Mouse (Mus musculus): ENCODE measurements around the gene Loxl1. TPM values are rescaled to one million over a fixed set of nuclear protein-coding genes. Genes with fewer than 3 reads are reported as not detected.

The Loxl1 gene
- total RNA-seq, 2 experiments from 2014 or later = 18.3 to 20.2 TPM

- peak; percentile 54 to 65 for DNase-seq
These were observed 1.6 kb downstream of the Loxl1 start for GRCm38 (mm10) chr9:58311191-58311910.

DNA sequence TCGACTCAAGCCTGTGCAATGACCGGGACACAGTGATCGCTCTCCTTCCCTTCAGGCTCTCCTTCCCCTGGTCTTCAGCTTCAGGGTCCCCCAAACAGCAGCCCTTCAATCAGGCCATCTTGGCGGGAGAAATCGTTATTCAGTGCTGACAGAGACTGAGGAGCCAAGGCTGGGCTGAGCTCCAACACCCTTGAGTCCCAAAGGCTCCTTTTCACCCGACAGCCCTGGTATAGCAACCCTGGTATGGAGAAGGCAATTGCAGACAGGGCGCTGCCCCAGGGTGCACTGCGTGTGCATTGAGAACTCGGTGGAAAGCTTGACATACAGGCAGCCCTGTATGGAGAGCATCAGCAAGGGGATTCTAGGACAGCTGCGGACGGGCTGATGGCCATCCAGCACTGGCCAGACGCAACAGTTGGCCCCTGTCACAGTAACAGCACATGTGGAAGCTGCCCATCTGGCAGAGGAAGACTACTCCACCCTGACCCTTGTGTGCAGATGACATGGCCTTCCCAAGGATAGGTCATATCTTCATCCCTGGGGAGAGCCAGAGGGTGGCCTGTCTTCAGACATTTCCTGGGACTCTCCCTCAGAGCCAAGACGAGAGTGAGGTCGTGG, 2.8 kb downstream of the Loxl1 start:
- DNase-seq = peak; percentile 78 to 82

DNA sequence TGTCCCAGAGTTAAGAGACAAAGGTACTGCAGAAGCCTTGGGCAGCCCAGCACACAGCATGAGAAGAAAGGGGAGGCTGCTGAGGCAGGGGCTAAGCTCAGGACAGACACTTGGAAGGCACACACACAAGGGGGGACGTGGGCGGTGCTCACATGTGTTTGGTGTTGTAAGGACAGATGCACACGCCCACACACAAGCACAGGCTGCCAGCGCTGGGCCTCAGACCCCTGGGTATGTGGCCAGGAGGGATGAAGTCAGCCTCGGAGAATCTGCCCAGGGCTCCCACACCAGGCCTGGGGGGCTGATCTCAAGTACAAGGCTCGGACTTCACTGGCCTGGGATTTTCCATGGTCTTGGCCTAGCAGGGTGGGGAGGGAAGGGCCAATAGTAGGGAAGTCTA, 4.6 kb downstream of the Loxl1 start:
- peak; percentile 73 to 82 for DNase-seq

GRCm38 (mm10) chr9:58305686-58306085, 7.3 kb downstream of the Loxl1 start:
- DNase-seq = peak; percentile 48 to 72

- DNase-seq = peak; percentile 81 to 85
These were observed 9.3 kb downstream of the Loxl1 start for GRCm38 (mm10) chr9:58303599-58304271.

- peak; percentile 52 to 61 for DNase-seq
These were observed 9.9 kb downstream of the Loxl1 start for GRCm38 (mm10) chr9:58303115-58303514.

DNA sequence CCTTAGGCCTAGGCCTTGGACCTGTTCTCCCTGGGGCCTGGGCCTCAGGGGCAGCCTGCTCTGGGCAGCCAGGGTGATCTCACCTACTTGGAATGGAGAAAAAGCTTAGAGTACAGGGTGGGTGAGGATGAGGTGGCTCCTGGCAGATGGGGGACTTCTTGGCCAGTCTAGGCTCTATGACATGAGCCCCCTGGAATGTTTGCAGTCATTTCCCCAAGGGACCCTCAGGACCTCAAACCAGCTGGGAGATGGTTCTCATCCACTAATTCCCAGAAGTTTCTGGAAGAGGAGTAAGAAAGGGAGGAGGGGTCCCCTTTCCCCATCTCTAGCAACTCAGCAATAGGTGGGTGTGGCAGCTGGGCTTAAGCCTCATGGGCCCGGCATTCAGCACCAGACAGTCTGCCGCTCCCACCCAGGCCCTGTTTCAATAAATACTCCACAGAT, 13.6 kb downstream of the Loxl1 start:
- peak in 1 of 2 experiments; percentile 61 for DNase-seq

DNA sequence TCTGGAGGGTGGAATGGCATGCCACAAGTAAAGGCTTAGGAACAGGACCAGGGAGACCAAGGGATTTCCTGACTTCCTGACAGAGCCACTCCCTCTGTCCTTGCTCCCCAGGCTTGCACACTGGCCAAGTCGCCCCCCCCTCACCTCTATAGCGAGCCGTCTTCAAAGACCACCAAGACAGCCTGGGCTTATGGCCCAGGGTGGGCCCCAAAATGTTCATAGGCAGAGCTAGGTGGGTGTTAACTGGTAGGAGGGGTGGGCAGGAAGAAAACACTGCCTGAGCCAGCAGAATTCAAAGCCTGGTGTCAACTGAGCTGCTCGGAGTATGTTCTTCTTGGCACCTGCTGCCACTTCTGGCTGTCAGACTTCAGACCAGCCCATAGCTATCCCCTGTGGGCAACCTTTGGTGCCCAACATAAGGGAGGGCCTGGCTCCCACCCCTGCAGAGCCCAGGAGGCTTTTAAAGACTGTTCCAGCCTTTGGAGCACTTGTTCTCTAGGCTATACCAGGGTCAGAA, 15.0 kb downstream of the Loxl1 start:
- DNase-seq = no peak

DNA sequence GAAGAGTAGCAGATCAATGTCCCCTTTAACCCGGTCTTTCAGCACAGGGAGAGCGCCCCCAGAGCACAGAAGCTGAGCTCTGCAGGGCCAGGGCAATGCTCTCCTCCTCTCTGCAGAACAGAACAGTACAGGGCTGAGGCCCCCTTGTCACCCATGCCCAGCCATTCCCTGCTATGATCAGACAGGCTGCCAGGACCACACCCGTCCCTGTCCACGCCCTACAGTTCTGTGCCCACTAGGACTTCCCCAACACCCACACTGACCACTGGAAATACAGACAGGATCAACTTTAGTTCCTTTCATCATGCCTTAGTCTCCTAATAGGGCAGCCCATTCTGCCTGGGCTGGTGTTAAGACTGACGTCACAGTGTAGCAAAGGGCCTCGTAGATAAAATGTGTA, 15.9 kb downstream of the Loxl1 start:
- DNase-seq = no peak

- DNase-seq = peak; percentile 73 to 86
These were observed 17.1 kb downstream of the Loxl1 start for GRCm38 (mm10) chr9:58295766-58296361.

GRCm38 (mm10) chr9:58295345-58295744, 17.6 kb downstream of the Loxl1 start:
- no peak for DNase-seq

DNA sequence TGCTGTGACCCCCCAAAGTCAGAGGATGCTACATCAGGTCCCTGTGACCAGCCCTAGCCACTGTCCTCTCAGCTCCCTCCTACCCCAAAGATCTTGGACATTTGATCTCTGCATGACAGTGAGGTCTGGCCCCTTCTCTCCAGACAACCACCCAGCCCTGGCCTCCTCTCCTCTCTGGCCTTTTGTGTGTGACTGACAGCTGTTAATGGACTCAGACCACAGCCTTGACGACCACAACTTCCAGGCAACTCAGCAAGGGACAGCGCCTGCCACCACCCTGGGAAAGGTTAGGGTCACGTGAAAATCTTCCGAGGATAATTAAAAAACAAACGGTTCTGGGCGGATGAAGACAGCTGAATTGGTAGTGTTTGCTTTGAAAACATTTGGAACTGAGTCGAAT, 18.5 kb downstream of the Loxl1 start:
- DNase-seq = no peak

DNA sequence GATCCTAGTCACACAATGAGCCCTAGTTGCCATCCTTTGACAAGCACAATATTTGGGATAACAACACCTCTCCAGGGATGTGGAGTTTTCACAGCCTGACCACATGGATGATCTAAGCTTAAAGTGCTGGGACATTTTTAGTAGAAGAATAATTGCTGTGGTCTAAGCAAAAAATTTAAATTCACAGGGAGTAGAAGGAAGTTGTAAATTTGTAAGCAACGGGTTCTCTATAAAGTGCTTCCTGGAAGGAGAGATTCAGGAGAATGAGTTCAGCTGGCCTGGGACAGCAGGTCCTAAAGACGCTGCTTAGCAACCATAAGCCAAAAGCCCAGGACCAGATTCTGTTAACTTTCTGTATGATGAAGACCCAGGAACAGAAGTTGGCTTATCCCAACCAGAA, 23.1 kb downstream of the Loxl1 start:
- DNase-seq = no peak

DNA sequence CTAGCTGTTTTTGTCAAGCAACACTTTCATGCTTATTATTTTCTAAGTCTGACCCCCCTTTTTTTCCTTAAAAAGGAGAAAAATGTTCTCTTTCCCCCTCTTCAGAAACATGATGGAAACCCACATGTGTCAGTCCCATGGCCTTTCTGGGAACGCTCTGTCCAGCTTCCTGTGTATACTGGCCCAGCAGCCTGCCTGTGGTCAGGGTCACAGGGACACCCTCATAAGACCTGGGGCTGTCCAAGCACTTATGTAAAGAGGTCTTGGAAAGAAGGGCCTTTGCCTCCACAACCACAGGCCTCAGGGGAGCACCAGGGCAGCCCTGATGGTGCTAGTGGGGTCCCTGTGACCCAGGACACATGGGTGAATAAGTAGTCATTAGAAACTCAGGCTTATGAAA, 23.9 kb downstream of the Loxl1 start:
- no peak for DNase-seq

- no peak for DNase-seq
These were observed 29.6 kb downstream of the Loxl1 start for GRCm38 (mm10) chr9:58283431-58283830.

- DNase-seq = peak in 1 of 2 experiments; percentile 54
These were observed 31.4 kb downstream of the Loxl1 start for GRCm38 (mm10) chr9:58281597-58281996.

GRCm38 (mm10) chr9:58280259-58281109, 32.5 kb downstream of the Loxl1 start:
- DNase-seq = peak; percentile 87 to 88

DNA sequence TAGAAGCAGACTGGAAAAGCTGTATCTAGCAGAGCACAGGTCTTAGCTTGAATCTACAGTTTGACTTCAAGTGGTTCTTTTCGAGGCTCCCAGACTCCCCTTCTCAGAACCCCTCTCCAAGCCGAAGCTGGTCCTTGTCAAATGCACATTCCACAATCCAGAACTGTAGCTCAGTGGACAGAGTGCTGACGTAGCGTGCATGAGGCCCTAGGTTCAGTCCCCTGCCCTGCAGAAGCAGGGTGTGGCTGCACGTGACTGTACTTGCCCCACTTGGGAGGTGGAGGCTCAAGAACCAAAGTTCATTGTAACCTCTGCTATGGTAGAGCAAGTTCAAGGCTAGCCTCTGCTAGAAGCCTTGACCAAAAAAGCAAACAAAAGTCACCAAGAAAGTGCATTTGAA, 33.2 kb downstream of the Loxl1 start:
- no peak for DNase-seq

- no peak for DNase-seq
These were observed 33.9 kb downstream of the Loxl1 start for GRCm38 (mm10) chr9:58278821-58279723.

DNA sequence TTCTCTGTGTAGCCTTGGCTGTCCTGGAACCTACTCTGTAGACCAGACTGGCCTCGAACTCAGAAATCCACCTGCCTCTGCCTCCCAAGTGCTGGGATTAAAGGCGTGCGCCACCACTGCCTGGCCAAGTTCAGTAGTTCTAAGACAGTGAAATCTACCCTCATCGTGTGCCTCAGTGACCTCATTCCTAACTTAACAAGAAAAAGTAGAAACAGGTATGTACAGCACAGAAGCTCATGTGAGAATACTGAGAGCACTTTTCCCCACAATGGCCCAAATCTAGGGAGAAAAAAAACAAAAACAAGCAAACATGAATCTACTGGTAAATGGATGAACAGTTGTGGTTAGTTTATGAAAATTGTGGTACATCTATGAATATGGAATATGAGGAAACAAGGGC, 34.7 kb downstream of the Loxl1 start:
- no peak for DNase-seq

DNA sequence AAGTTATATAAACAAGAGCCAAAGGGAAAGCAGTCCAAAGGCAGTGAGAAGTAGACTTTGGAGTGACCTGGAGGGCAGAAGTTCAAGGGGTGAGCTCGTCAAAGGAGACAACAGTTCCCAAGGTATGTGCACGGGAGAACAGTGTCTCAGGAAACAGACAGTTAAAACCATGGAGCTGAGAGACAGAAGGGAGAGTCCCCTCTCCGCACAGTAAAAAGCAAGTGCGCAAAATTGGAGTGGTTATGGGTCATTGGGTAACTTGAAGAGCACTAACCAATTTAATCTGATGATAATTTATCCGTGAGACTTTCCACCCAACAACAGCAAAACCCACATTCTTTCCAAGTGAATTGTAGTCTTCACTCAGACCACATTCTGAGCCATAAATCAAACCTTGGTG, 36.6 kb downstream of the Loxl1 start:
- DNase-seq = no peak

Data from heart, adult 18-20 months (tissue).